Mouse (Mus musculus): Measurements from ENCODE around the gene Gm8165. TPM values are rescaled to one million over a fixed set of nuclear protein-coding genes. Genes with fewer than 3 reads are reported as not detected.
"Not testable (repeated sequence)": the region's sequence is repeated elsewhere in the genome, so short reads cannot be mapped to it uniquely, and the experiment has no call there.

Gm8165 gene
- not detected in 2 replicates for polyA plus RNA-seq (2014; fragmentation: Nextera tagmentation; extraction: Ambion mirVana)

GRCm38 (mm10) chr14:43677099-43677498, at the start of gene Gm8165:
Gene Gm8165, minus strand, starts transcription at chr14:43677199.
- H3K27me3 ChIP-seq (ENCODE audit: control insufficient read depth, insufficient read depth, low read length); H3K36me3 ChIP-seq (replicated peaks; ENCODE audit: control insufficient read depth, insufficient read depth); H3K9me3 ChIP-seq (ENCODE audit: control insufficient read depth, low read length); DNase-seq (ENCODE audit: low spot score); H3K4me2 ChIP-seq (replicated peaks); ATAC-seq (ENCODE audit: low FRiP score); H3K27ac ChIP-seq; H3K4me3 ChIP-seq (replicated peaks; ENCODE audit: low read length); H3K9ac ChIP-seq; H3K4me1 ChIP-seq (replicated peaks; ENCODE audit: control insufficient read depth, insufficient read depth, low read length): not testable (repeated sequence)
- WGBS = no CpG with 5 or more reads among the region's 2 CpGs

GRCm38 (mm10) chr14:43697621-43698020, 20.6 kb upstream of the Gm8165 start, which contains the start of gene Gm7324:
Gene Gm7324, plus strand, starts transcription at chr14:43697828.
- DNase-seq (ENCODE audit: low spot score); ATAC-seq (ENCODE audit: low FRiP score); H3K4me3 ChIP-seq (replicated peaks; ENCODE audit: low read length); H3K9me3 ChIP-seq (ENCODE audit: control insufficient read depth, low read length); H3K9ac ChIP-seq; H3K4me2 ChIP-seq (replicated peaks); H3K27ac ChIP-seq; H3K36me3 ChIP-seq (replicated peaks; ENCODE audit: control insufficient read depth, insufficient read depth); H3K27me3 ChIP-seq (ENCODE audit: control insufficient read depth, insufficient read depth, low read length); H3K4me1 ChIP-seq (replicated peaks; ENCODE audit: control insufficient read depth, insufficient read depth, low read length): not testable (repeated sequence)
- WGBS = 85% methylated on average over 4 of the region's 4 CpGs

Other genes with a start within 250 kb of the Gm8165 start
- gene Gm5799, start 133.6 kb downstream of the Gm8165 start, polyA plus RNA-seq (2014; fragmentation: Nextera tagmentation; extraction: Ambion mirVana) = not detected in 2 replicates
- gene Gm17654, start 98.1 kb downstream of the Gm8165 start, polyA plus RNA-seq (2014; fragmentation: Nextera tagmentation; extraction: Ambion mirVana) = not detected in 2 replicates
- not detected in 2 replicates for gene Gm10375, start 69.2 kb downstream of the Gm8165 start, polyA plus RNA-seq (2014; fragmentation: Nextera tagmentation; extraction: Ambion mirVana)
- gene Gm7324, start 20.6 kb upstream of the Gm8165 start, polyA plus RNA-seq (2014; fragmentation: Nextera tagmentation; extraction: Ambion mirVana) = 0.72 and 1.1 TPM in 2 replicates
- not detected in 2 replicates for gene Gm16506, start 50.3 kb upstream of the Gm8165 start, polyA plus RNA-seq (2014; fragmentation: Nextera tagmentation; extraction: Ambion mirVana)
- not detected in 2 replicates for gene Gm6526, start 70.7 kb upstream of the Gm8165 start, polyA plus RNA-seq (2014; fragmentation: Nextera tagmentation; extraction: Ambion mirVana)
- gene Gm8180, start 107.5 kb upstream of the Gm8165 start, polyA plus RNA-seq (2014; fragmentation: Nextera tagmentation; extraction: Ambion mirVana) = not detected in 2 replicates
- gene Ear1, start 198.3 kb upstream of the Gm8165 start, polyA plus RNA-seq (2014; fragmentation: Nextera tagmentation; extraction: Ambion mirVana) = not detected in 2 replicates
- not detected in 2 replicates for gene Ear10, start 246.4 kb upstream of the Gm8165 start, polyA plus RNA-seq (2014; fragmentation: Nextera tagmentation; extraction: Ambion mirVana)
- gene Gm8113, start 248.2 kb upstream of the Gm8165 start, polyA plus RNA-seq (2014; fragmentation: Nextera tagmentation; extraction: Ambion mirVana) = 6.7 and 8.6 TPM in 2 replicates